Mouse (Mus musculus): ENCODE measurements around the gene Igfbp2. TPM values are rescaled to one million over a fixed set of nuclear protein-coding genes. Genes with fewer than 3 reads are reported as not detected.

The Igfbp2 gene
- total RNA-seq, 1 experiment, result 1,066 TPM

- H3K36me3 ChIP-seq (ENCODE audit: control insufficient read depth, insufficient read depth, low read length, poor library complexity, severe bottlenecking), result no peaks in the 10 kb centered on the region
- in situ Hi-C loops (cut with MboI; ENCODE audit: low sequenced_read_pairs in 2 of 2, unreplicated experiment in 2 of 2), result loop anchor here in 1 of 2 experiments (25.0 kb wide), 2 partner anchors 374 to 724 kb away; no protein-coding TSS in a partner anchor
- H3K9me3 ChIP-seq (ENCODE audit: control insufficient read depth, insufficient read depth, low read depth, low read length), result no peaks in the 10 kb centered on the region
- H3K4me3 ChIP-seq (ENCODE audit: insufficient read depth in 1 of 2, low read depth in 1 of 2, low read length in 2 of 2, poor library complexity in 1 of 2, severe bottlenecking in 1 of 2), result no peak overlapping the region
- H3K4me1 ChIP-seq (ENCODE audit: control insufficient read depth in 2 of 2, insufficient read depth in 2 of 2, low read length in 2 of 2, poor library complexity in 1 of 2), result no peaks in the 10 kb centered on the region
- TF ChIP-seq MAFK (IDR thresholded peaks at IDR 0.05; ENCODE audit: insufficient read depth, low read depth, low read length) (no peak), HCFC1 (IDR thresholded peaks at IDR 0.05; ENCODE audit: borderline replicate concordance, insufficient read depth, low read length) (no peak), ZNF384 (IDR thresholded peaks at IDR 0.05; ENCODE audit: low read depth, low read length) (no peak), CHD2 (IDR thresholded peaks at IDR 0.05; ENCODE audit: low read depth, low read length) (no peak), ZC3H11A (IDR thresholded peaks at IDR 0.05; ENCODE audit: borderline replicate concordance, low read depth, low read length) (no peak)
- H3K27ac ChIP-seq (ENCODE audit: insufficient read depth, low read depth, low read length, poor library complexity, severe bottlenecking), result no peak overlapping the region
- no peak overlapping the region for H3K9ac ChIP-seq (ENCODE audit: insufficient read depth, low read depth, low read length, poor library complexity, severe bottlenecking)
- no peak for DNase-seq (ENCODE audit: low read depth, low spot score)
Measured at GRCm38 (mm10) chr1:72887910-72888309, 63.6 kb downstream of the Igfbp2 start.

- no peak for TF ChIP-seq HCFC1 (IDR thresholded peaks at IDR 0.05; ENCODE audit: borderline replicate concordance, insufficient read depth, low read length)
- TF ChIP-seq MAFK (IDR thresholded peaks at IDR 0.05; ENCODE audit: insufficient read depth, low read depth, low read length), result no peak
- no peak for TF ChIP-seq ZC3H11A (IDR thresholded peaks at IDR 0.05; ENCODE audit: borderline replicate concordance, low read depth, low read length)
- TF ChIP-seq ZNF384 (IDR thresholded peaks at IDR 0.05; ENCODE audit: low read depth, low read length), result no peak
- TF ChIP-seq CHD2 (IDR thresholded peaks at IDR 0.05; ENCODE audit: low read depth, low read length), result no peak
- Histone ChIP-seq H3K36me3 (ENCODE audit: control insufficient read depth, insufficient read depth, low read length, poor library complexity, severe bottlenecking) (no peaks in the 10 kb centered on the region), H3K4me3 (ENCODE audit: insufficient read depth in 1 of 2, low read depth in 1 of 2, low read length in 2 of 2, poor library complexity in 1 of 2, severe bottlenecking in 1 of 2) (no peak overlapping the region), H3K27ac (ENCODE audit: insufficient read depth, low read depth, low read length, poor library complexity, severe bottlenecking) (no peak overlapping the region), H3K9me3 (ENCODE audit: control insufficient read depth, insufficient read depth, low read depth, low read length) (no peaks in the 10 kb centered on the region), H3K9ac (ENCODE audit: insufficient read depth, low read depth, low read length, poor library complexity, severe bottlenecking) (no peak overlapping the region), H3K4me1 (ENCODE audit: control insufficient read depth in 2 of 2, insufficient read depth in 2 of 2, low read length in 2 of 2, poor library complexity in 1 of 2) (no peaks in the 10 kb centered on the region)
- DNase-seq (ENCODE audit: low read depth, low spot score), result no peak
- in situ Hi-C loops (cut with MboI; ENCODE audit: low sequenced_read_pairs in 2 of 2, unreplicated experiment in 2 of 2), result loop anchor here in 1 of 2 experiments (25.0 kb wide), 2 partner anchors 366 to 716 kb away; no protein-coding TSS in a partner anchor
Measured at GRCm38 (mm10) chr1:72895821-72896220, 71.5 kb downstream of the Igfbp2 start.

Other genes with a start within 250 kb of the Igfbp2 start
- gene Smarcal1, start 241.3 kb upstream of the Igfbp2 start, total RNA-seq (2012; rRNA removed), result 20.9 and 24.5 TPM in 2 replicates
- not detected in 2 replicates for gene Ankar, start 123.9 kb upstream of the Igfbp2 start, total RNA-seq (2012; rRNA removed)
- gene Rpl37a, start 113.2 kb upstream of the Igfbp2 start, total RNA-seq (2012; rRNA removed), result 2,366 and 2,941 TPM in 2 replicates
- gene Igfbp5, start 50.4 kb downstream of the Igfbp2 start, total RNA-seq (2012; rRNA removed), result 1.3 and 2.1 TPM in 2 replicates
- gene Tnp1, start 191.4 kb downstream of the Igfbp2 start, total RNA-seq (2012; rRNA removed), result not detected in 2 replicates